Mouse (Mus musculus) layer of hippocampus, adult 11-12 months (tissue): ENCODE results near the gene Gm21698.
"Not testable (repeated sequence)": the region's sequence is repeated elsewhere in the genome, so short reads cannot be mapped to it uniquely, and the experiment has no call there.

Source experiments
- DNase-seq: peaks from one replicate; pipeline ENCODE4 v3.0.0; 2022; ENCODE audit warnings: low spot score

Gm21698 gene

GRCm38 (mm10) chr5:25988550-25988949 lies at the start of gene Gm21698:
Gm21698 (minus strand) TSS chr5:25988650.
- not testable (repeated sequence) for DNase-seq

GRCm38 (mm10) chr5:26022816-26023215 lies 34.4 kb upstream of the Gm21698 start, which contains the start of gene Gm5862:
Gm5862 (minus strand) TSS chr5:26022916.
- DNase-seq: not testable (repeated sequence)

GRCm38 (mm10) chr5:26007697-26008096 lies 19.2 kb upstream of the Gm21698 start:
- not testable (repeated sequence) for DNase-seq

- DNase-seq: peak; percentile 49
Observed at GRCm38 (mm10) chr5:26006937-26007695, 18.7 kb upstream of the Gm21698 start.

GRCm38 (mm10) chr5:26004698-26005097 lies 16.2 kb upstream of the Gm21698 start, which contains the start of gene Gm1979:
Gm1979 (minus strand) TSS chr5:26004798.
- not testable (repeated sequence) for DNase-seq

GRCm38 (mm10) chr5:25972563-25972962 lies 15.9 kb downstream of the Gm21698 start, which contains the start of gene Gm21680:
Gm21680 (minus strand) TSS chr5:25972663.
- not testable (repeated sequence) for DNase-seq

GRCm38 (mm10) chr5:25957050-25957449 lies 31.4 kb downstream of the Gm21698 start:
- not testable (repeated sequence) for DNase-seq

GRCm38 (mm10) chr5:25956611-25957010 lies 31.8 kb downstream of the Gm21698 start:
- DNase-seq: peak; percentile 6

- DNase-seq: not testable (repeated sequence)
Observed at GRCm38 (mm10) chr5:25954317-25954716, 34.1 kb downstream of the Gm21698 start, which contains the start of gene Gm21671. Gm21671 (minus strand) TSS chr5:25954417.

GRCm38 (mm10) chr5:25945391-25945790 lies 43.1 kb downstream of the Gm21698 start:
- DNase-seq: not testable (repeated sequence)

GRCm38 (mm10) chr5:25942281-25942680 lies 46.2 kb downstream of the Gm21698 start, which contains the start of gene Gm21663:
Gm21663 (minus strand) TSS chr5:25942381.
- DNase-seq: not testable (repeated sequence)
